Mouse (Mus musculus): Measurements from ENCODE around the gene Sox4.

GRCm38 (mm10) chr13:28930364-28930763 is 23.1 kb downstream of the Sox4 start:
- TF ChIP-seq CTCF (IDR thresholded peaks at IDR 0.05; ENCODE audit: low read depth) (no peak), EP300 (IDR thresholded peaks at IDR 0.05; ENCODE audit: low read depth) (no peak)
